Mouse (Mus musculus) kidney, postnatal 36 days (tissue): Measurements from ENCODE around the gene Ano6.

Source experiments
- DNase-seq, 2 experiments: peaks; one replicate each; pipeline ENCODE4 v3.0.0; 2021 to 2022; ENCODE audit warnings: mixed read lengths in 2 of 2

Ano6 gene

DNA sequence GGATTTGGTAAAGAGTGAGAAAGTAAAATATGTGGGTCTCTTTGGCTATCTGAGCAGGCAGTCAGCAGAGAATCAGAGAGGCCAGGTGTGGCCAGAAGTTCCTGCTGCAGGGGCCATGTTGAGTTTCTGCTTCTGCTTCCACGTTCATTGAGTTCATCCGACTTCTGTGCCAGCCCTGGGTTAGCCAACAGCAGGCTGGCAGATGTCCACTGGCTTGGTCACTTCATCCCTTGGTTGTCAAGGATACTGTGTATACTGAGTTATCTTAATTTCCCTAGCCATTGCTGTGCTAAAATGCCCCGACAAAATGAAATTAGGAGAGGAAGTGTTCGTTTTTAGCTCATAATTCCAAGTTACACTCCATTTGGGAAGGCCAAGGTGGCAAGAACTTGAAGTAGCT lies 21.1 kb upstream of the Ano6 start:
- no peak for DNase-seq

GRCm38 (mm10) chr15:95770307-95770706 lies 20.3 kb upstream of the Ano6 start:
- no peak for DNase-seq

DNA sequence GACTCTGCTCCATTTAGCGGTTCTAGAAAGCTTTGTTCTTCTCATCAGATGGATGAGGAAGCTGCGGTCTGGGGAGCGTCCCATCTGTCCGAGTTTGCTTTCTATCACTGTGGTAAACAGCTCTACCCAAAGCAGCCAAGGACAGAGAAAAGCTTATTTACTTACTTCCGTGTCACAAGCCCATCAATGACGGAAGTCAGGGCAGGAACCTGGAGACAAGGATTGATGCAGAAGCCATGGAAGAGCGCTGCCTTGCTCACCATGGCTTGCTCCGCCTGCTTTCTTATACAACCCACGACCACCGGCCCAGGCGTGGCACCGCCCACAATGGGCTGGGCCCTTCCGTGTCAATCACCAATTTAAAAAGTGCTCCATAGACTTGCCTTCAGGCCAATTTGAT lies 18.3 kb upstream of the Ano6 start:
- DNase-seq = no peak

GRCm38 (mm10) chr15:95772861-95773836 lies 17.5 kb upstream of the Ano6 start:
- DNase-seq = peak; percentile 76 to 89

- DNase-seq = no peak
Observed at GRCm38 (mm10) chr15:95774197-95774596, 16.4 kb upstream of the Ano6 start.

GRCm38 (mm10) chr15:95774674-95775414 lies 15.8 kb upstream of the Ano6 start:
- DNase-seq = peak in 1 of 2 experiments; percentile 27

DNA sequence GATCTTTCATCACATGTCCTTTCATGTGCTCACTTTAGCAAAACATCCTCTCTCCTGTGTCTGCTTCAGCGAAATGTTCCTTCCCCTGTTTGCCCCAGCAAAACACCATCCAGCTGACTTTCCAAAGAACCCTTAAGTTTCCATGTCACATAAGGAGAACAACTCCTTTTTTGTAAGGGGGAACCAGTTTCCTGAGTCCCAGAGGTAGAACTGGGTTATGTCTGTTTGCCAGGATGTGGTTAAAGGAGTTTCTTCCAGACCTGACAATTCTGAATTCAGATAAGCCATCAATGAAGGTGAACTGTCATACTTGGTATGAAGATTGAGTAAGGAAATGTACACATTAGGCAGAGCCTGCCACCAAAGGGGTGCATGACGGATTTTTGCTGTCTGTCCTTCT lies 12.9 kb upstream of the Ano6 start:
- no peak for DNase-seq

GRCm38 (mm10) chr15:95778710-95779109 lies 11.9 kb upstream of the Ano6 start:
- DNase-seq = no peak

- DNase-seq = no peak
Observed at GRCm38 (mm10) chr15:95786624-95787023, 4.0 kb upstream of the Ano6 start.

GRCm38 (mm10) chr15:95787578-95787977 lies 3.1 kb upstream of the Ano6 start:
- DNase-seq = peak in 1 of 2 experiments; percentile 52

GRCm38 (mm10) chr15:95789562-95790528 lies 798 bp upstream of the Ano6 start:
- DNase-seq = peak in 1 of 2 experiments; percentile 53

- DNase-seq = peak in 1 of 2 experiments; percentile 62
Observed at GRCm38 (mm10) chr15:95791141-95791791, 623 bp downstream of the Ano6 start.

- no peak for DNase-seq
Observed at GRCm38 (mm10) chr15:95791855-95792254, 1.2 kb downstream of the Ano6 start.

DNA sequence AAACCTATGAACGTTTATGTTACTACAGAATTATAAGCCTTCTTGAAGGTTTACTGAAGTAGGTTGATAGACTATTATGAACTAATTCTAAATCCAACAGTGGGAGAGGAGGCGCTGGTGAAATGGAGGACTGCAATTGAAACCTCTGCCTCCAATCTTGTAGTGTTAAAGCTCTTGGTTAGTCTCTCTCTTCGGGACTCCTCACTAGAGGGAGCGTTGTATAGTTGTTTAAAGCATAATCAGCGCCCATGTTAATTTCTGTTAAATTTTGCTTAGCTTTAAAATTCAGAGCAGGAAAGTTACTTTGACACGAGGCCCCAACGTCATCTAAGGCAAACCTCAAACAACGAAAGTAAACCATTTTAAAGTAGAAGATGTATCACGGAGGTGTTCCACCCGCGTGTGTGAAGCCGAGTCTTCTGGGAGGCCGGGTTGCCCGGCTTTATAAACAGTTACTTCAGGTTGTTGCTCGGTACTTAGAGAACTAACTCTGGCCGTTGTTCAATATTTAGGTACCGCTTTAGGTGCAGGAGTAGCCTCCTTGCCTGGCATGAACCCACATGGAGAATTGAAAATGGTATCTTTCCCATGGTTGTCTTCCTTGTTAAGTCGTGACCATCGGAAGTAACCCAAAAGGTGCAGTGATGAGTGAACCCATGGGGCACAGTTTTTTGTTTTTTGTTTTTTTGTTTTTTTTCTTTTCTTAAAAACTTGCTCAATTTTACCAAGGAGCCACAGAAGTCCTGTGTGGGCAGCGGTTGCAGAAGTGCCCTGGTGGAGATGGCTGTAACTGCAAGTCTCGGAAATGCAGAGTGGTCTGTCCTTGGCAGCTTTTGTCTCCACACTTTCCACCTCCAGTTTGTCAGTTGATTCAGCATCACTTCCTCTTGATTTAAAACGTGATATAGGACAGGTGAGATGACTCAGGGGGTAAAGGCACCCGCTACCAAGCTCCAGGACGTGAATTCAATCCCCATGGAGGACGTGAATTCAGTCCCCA lies 1.9 kb downstream of the Ano6 start:
- DNase-seq = peak in 1 of 2 experiments; percentile 45

DNA sequence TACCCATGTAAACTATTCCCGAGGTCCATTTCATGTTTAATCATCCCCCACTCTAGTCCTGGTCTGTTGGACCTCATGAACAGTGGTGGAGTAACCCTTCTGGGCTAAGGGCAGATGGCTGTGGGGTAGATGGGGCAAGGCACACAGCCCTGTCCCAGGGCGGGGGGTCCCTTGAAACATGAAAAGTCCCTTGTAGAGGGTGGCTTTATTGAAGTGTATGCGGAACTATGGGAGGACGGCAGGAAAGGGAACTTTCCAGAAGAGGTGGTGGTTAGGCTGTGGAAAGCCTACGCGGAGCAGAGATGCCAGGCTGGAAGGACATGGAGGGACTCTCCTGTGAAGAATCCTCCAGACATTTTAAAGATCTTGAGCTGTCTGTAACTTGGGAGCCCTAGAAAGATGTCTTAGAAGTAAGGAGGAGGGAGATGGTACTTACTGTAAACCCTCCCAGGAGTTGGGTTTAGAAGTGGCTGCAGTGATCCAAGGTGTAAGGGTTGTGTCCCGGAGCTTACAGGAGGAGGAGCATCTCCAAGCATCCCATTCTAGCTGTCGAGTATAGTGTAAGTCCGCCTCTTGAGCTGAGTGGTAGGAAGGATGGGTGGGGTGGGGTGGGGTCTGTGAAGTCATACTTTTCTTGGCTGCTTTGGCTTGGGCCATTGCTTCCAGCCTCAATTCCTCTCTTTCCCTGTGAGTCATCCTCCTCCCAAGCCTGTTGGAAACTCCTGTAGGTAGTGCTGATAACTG lies 3.3 kb downstream of the Ano6 start:
- no peak for DNase-seq

DNA sequence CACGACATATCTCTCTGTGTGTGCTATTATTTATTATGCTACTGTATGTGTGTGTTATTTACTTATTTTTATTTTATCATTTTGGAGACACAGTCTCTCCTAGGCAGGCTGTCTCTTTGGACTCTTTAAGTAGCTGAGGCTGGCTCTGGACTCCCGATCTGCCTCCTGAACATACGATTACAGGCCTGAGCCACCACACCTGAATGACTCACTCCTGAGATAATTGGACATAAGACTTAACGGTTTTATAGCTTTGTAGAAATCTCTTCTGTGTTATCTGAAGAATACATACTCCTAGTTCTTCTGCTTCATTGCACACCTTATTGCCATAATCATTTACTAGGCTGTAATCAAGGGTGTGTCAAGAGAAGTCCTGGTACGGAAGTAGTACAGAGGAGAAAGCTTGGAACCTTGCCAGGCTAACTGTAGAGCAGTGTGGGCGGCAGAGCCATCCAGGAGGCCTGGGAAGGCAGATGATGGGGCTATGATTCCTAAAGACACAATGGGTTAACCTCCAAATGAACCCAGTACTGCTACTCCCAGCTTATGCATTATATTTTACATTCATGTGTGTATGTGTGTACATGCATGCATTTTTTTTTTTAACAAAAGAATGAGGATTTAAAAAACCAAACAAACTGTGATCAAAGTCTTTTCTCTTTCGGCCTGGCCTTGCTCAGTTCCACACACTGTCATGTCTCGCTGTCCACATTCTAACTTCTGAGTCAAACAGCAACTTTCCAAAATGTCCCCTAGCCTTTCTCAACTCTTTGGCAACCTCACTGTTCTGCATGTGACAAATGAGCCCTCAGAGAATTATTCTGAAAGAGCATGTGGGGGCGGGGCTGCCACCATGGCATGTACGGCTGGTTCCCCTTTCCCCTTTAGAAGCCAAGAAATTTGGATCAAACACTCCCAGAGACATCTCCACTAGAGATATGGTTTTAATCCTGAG lies 4.2 kb downstream of the Ano6 start:
- DNase-seq = peak; percentile 55 to 57

GRCm38 (mm10) chr15:95796062-95796461 lies 5.4 kb downstream of the Ano6 start:
- no peak for DNase-seq

DNA sequence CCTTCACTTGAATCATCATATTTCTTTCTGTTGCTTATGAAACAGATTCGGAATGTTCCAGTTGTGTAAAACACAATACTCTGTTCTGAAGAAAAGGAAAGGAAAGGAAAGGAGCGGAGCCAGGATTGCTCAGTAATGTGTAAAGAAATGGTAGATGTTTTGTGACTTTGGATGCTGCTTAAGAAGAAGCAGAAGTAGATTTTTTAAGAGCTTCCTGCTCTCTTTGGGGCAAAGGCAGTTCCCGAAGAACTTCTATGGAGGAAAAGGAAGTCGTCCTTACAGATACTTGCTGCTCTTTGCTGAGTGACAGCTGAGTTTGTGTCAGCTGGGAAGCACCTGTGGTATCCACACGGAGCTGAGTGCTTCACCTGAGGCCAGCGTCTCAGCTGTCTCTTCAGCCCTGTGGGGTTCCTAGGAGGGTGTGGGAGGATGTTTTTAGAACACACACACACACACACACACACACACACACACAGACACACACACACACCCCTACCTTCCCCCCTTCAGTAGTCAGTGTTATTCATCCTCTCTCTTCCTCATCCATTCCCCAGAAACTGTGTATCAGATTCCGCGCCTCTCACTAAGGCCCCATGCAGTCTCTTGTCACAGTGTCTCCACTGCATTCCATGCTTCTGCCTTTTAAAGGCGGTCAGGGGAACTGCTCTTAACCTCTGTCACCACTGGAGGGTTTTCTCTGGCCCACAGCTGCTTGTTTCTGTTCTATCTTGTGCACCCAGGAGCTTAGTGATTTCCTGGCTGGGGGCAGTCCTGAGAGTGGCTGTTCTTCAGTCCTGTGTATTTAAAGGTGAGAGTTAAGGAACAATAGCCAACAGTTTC lies 6.7 kb downstream of the Ano6 start:
- DNase-seq = no peak
